Mouse (Mus musculus): ENCODE measurements around the gene Cyfip1.

DNA sequence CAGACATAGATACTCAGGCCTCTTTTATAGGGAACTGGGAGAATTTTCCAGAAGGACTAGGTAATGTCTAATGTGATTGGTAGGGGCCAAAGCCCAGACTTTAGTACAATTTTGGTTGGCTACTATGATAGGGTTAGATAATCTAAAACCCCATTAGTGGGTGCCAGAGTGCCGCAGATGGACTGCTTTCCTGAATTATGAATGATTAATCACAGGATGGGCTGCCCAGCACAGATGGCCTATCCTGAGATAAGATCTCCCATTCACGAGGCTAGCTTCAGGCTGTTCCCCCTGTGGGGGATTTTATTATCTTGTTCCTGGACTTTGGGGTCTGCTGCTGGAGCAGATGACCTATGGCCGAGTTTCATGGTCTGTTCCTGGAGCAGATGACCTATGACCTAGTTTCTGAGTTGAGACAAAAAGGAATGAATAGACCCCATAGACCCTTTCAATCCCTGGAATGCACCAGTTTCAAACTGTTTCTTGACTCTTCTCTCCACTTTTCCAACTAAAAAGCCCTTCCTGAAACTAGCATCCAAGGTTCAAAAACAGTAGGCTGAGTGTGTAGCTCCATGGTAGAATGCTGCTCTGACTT is 125.4 kb downstream of the Cyfip1 start:
- no peak for TF ChIP-seq GATA1 (IDR thresholded peaks at IDR 0.05; ENCODE audit: low read length)
- no peak for TF ChIP-seq TAL1 (IDR thresholded peaks at IDR 0.05; ENCODE audit: low read length)
